Mouse (Mus musculus) cerebellum, postnatal 10 days (tissue): Measurements from ENCODE around the gene Cpne4.

Experiments
- DNase-seq, 2 experiments: peaks; one replicate each; pipeline ENCODE4 v3.0.0; 2021; ENCODE audit warnings: mixed read lengths in 2 of 2

Cpne4 gene

GRCm38 (mm10) chr9:105053147-105053557 lies 506.1 kb downstream of the Cpne4 start, which contains the start of gene Mrpl3:
Gene Mrpl3, plus strand, starts transcription at chr9:105053239.
- DNase-seq = peak; percentile 92 to 93

GRCm38 (mm10) chr9:105053812-105054211 lies 506.7 kb downstream of the Cpne4 start:
- DNase-seq = no peak

GRCm38 (mm10) chr9:105069106-105069505 lies 522.0 kb downstream of the Cpne4 start:
- no peak for DNase-seq

GRCm38 (mm10) chr9:105072991-105073748 lies 526.1 kb downstream of the Cpne4 start:
- no peak for DNase-seq

GRCm38 (mm10) chr9:105074851-105075250 lies 527.8 kb downstream of the Cpne4 start:
- DNase-seq = no peak

- no peak for DNase-seq
Measured at GRCm38 (mm10) chr9:105076756-105077424, 529.8 kb downstream of the Cpne4 start.

- no peak for DNase-seq
Measured at GRCm38 (mm10) chr9:105078460-105078859, 531.4 kb downstream of the Cpne4 start.

GRCm38 (mm10) chr9:105080246-105080645 lies 533.2 kb downstream of the Cpne4 start:
- DNase-seq = no peak
